9 mouse cellular contexts compared by ENCODE assay signal in the genomic region with DNA sequence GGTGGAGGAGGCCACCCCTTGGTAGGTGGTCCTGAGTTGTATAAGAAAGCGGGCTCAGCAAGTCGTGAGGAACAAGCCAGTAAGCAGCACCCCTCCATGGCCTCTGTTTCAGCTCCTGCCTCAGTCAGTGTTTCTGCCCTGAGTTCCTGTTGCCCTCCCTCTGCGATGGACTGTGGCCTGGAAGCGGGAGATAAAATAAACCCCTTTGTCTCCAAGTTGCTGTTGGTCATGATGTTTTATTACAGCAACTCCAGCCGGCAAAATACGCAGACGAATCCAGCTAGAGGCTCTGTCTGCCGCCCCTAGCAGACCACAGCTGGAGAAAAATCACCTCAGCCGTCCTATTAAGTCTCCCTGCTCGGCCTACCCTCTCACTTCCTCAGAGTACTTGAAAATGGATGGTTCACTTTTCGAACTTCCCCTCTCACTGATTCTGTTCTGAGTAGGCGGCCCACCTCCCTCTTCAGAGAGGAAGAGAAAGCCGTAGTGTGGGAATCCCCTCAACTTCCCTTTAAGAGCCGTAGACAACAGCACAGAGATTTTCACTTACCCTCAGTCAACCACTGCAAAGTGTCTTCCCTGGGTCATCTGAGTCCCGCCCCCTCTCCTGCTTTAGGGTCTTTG. TPM values are rescaled to one million over a fixed set of nuclear protein-coding genes. Genes with fewer than 3 reads are reported as not detected.
DNase-seq lines count a peak whose midpoint lies in the region; ATAC-seq lines count a peak whose summit lies in the region.
"Had no signal": no experiment of that assay in that cellular context is flagged by ENCODE, and none has a peak within 500 bp of the region (broad histone marks: within the 10 kb centered on the region; RNA-seq: fewer than 3 reads in every experiment).

No protein-coding gene starts in this region.

- peak; percentile 4 to 5 for DNase-seq in left cerebral cortex, adult 9 months (ENCODE audit: low spot score in 2 of 2)
- no peak for DNase-seq in left cerebral cortex, postnatal 36 days (ENCODE audit: low spot score in 2 of 2)
- no peak for DNase-seq in liver, embryonic 13.5 days
- DNase-seq in splenic B cell, adult 2 months (ENCODE audit: low read depth, low spot score): peak; percentile 94
- DNase-seq in adrenal gland, adult 18-20 months (ENCODE audit: low spot score in 2 of 2): no peak
- no peak for DNase-seq in hindbrain, embryonic 11.5 days (ENCODE audit: low spot score)

- H3K27ac ChIP-seq in brown adipose tissue, adult 24 weeks (replicated peaks; ENCODE audit: low read depth, low read length): peak overlapping the region; percentile 66
- H3K27ac ChIP-seq in liver, embryonic 13.5 days: no peak overlapping the region
- H3K27ac ChIP-seq in hindbrain, embryonic 11.5 days (ENCODE audit: low read depth, low read length): no peak overlapping the region
- H3K27ac ChIP-seq: neural tube, embryonic 12.5 days had no signal

- H3K36me3 ChIP-seq in liver, embryonic 13.5 days: no peaks in the 10 kb centered on the region
- no peaks in the 10 kb centered on the region for H3K36me3 ChIP-seq in splenic B cell, adult 2 months (ENCODE audit: control insufficient read depth, insufficient read depth, low read length, poor library complexity, severe bottlenecking)
- H3K36me3 ChIP-seq in hindbrain, embryonic 11.5 days (ENCODE audit: control insufficient read depth, insufficient read depth, low read length): no peaks in the 10 kb centered on the region
- H3K36me3 ChIP-seq: neural tube, embryonic 12.5 days had no signal

- H3K9me3 ChIP-seq in liver, embryonic 13.5 days (replicated peaks): no peaks in the 10 kb centered on the region
- H3K9me3 ChIP-seq in hindbrain, embryonic 11.5 days (ENCODE audit: control insufficient read depth, low read length): no peaks in the 10 kb centered on the region
- H3K9me3 ChIP-seq: neural tube, embryonic 12.5 days had no signal

- no peak overlapping the region for H3K4me2 ChIP-seq in liver, embryonic 13.5 days
- no peak overlapping the region for H3K4me2 ChIP-seq in hindbrain, embryonic 11.5 days (replicated peaks; ENCODE audit: low read depth, low read length)
- H3K4me2 ChIP-seq: neural tube, embryonic 12.5 days had no signal

- WGBS in liver, embryonic 13.5 days (ENCODE audit: insufficient replicate concordance): 22% methylated on average over 15 of the region's 15 CpGs
- 83% methylated on average over 15 of the region's 15 CpGs for WGBS in hindbrain, embryonic 11.5 days

- no peak overlapping the region for H3K9ac ChIP-seq in liver, embryonic 13.5 days
- H3K9ac ChIP-seq in hindbrain, embryonic 11.5 days (ENCODE audit: low read depth, low read length): no peak overlapping the region
- H3K9ac ChIP-seq: neural tube, embryonic 12.5 days had no signal

- intact Hi-C loops in left cerebral cortex, postnatal 36 days (cut with DNase I): no loop called here

- 0 out of 2 replicates have a peak, but pooled peaks have one; percentile 15 for ATAC-seq in liver, embryonic 13.5 days (ENCODE audit: low read depth)
- ATAC-seq in hindbrain, embryonic 11.5 days (ENCODE audit: low FRiP score): no peak
- no peak; the same call in 1 of the 2 replicates for ATAC-seq in megakaryocyte-erythroid progenitor cell, adult 5-6 weeks (replicated peaks; ENCODE audit: low FRiP score, low TSS enrichment, poor library complexity, severe bottlenecking)

- H3K4me3 ChIP-seq in brown adipose tissue, adult 24 weeks (ENCODE audit: insufficient read depth, low read depth, low read length): no peak overlapping the region
- H3K4me3 ChIP-seq in liver, embryonic 13.5 days (replicated peaks): no peak overlapping the region
- H3K4me3 ChIP-seq in hindbrain, embryonic 11.5 days (ENCODE audit: low read depth, low read length): no peak overlapping the region
- H3K4me3 ChIP-seq: neural tube, embryonic 12.5 days had no signal

- peaks cover 3% of the 10 kb centered on the region; the same call in 1 of the 2 replicates for H3K4me1 ChIP-seq in brown adipose tissue, adult 24 weeks (ENCODE audit: control insufficient read depth, insufficient read depth, insufficient read length, low read length)
- H3K4me1 ChIP-seq in liver, embryonic 13.5 days (replicated peaks): no peaks in the 10 kb centered on the region
- no peaks in the 10 kb centered on the region for H3K4me1 ChIP-seq in hindbrain, embryonic 11.5 days (replicated peaks; ENCODE audit: control insufficient read depth, insufficient read depth, low read length)
- H3K4me1 ChIP-seq: neural tube, embryonic 12.5 days had no signal

- no peaks in the 10 kb centered on the region for H3K27me3 ChIP-seq in liver, embryonic 13.5 days
- H3K27me3 ChIP-seq in splenic B cell, adult 2 months (ENCODE audit: control insufficient read depth, insufficient read depth, low read length, poor library complexity, severe bottlenecking): no peaks in the 10 kb centered on the region
- no peaks in the 10 kb centered on the region for H3K27me3 ChIP-seq in hindbrain, embryonic 11.5 days (ENCODE audit: control insufficient read depth, insufficient read depth, low read length)
- H3K27me3 ChIP-seq: neural tube, embryonic 12.5 days had no signal

RNA-seq across cellular contexts. Expression of a gene that starts 28.2 kb away (rescaled TPM):
- not detected for total RNA-seq in left cerebral cortex, postnatal 36 days (2021)
- 175 and 251 TPM in 2 replicates for polyA plus RNA-seq in brown adipose tissue, adult 24 weeks (2012; ENCODE audit: insufficient read depth, insufficient read length, missing spikeins)
- polyA plus RNA-seq in liver, embryonic 13.5 days (2015; fragmentation: Nextera tagmentation; extraction: Ambion mirVana): 4.6 and 4.8 TPM in 2 replicates
- 10 to 100 TPM; 32.2 to 75.7 TPM for total RNA-seq in adrenal gland, adult 18-20 months (2021)
- 2.2 and 2.6 TPM in 2 replicates for polyA plus RNA-seq in hindbrain, embryonic 11.5 days (2014; fragmentation: Nextera tagmentation; extraction: Ambion mirVana)
- 2.1 TPM in 1 of 2 replicates, not detected in the other for total RNA-seq in megakaryocyte-erythroid progenitor cell, adult 5-6 weeks (2014; fragmentation: Nextera tagmentation)
- total RNA-seq in megakaryocyte-erythroid progenitor cell, adult 5-6 weeks (2017): 4.1 and 7.1 TPM in 2 replicates

Comparison
In these comparisons a context has a peak if more than half of its experiments do, and no peak if none do; other contexts are left out.
1. DNase-seq: peak in left cerebral cortex, adult 9 months (2 of 2) and splenic B cell, adult 2 months (single experiment); none in left cerebral cortex, postnatal 36 days (0 of 2), liver, embryonic 13.5 days (single experiment), adrenal gland, adult 18-20 months (0 of 2) and hindbrain, embryonic 11.5 days (single experiment).
2. RNA of a gene that starts 28.2 kb away (total RNA-seq): 32.2 to 75.7 TPM in adrenal gland, adult 18-20 months; 2.1 to 7.1 TPM in megakaryocyte-erythroid progenitor cell, adult 5-6 weeks and not detected in left cerebral cortex, postnatal 36 days; every median in the first group is over 4 times any median in the second.